Mouse (Mus musculus) C2C12 (cell line): ENCODE measurements around the gene Taf6.

ENCODE experiments used
- CEBPB ChIP-seq: IDR thresholded peaks from one replicate; pipeline ENCODE4 v1.6.1; 2011; ENCODE audit warnings: low read depth, mild to moderate bottlenecking, control low read depth, moderate library complexity
- CTCF ChIP-seq: IDR thresholded peaks from one replicate; pipeline ENCODE4 v1.5.1; 2011; ENCODE audit not compliant: control insufficient read depth, insufficient read depth, insufficient read length
- FOSL1 ChIP-seq: IDR thresholded peaks from one replicate; pipeline ENCODE4 v1.8.0; 2011; ENCODE audit warnings: mild to moderate bottlenecking, low read length; ENCODE audit not compliant: poor library complexity, insufficient read depth, severe bottlenecking
- MAX ChIP-seq: IDR thresholded peaks from one replicate; pipeline ENCODE4 v1.6.1; 2011; ENCODE audit warnings: mild to moderate bottlenecking, control low read depth
- MYOD1 ChIP-seq: IDR thresholded peaks from one replicate; pipeline ENCODE4 v1.6.1; 2011; ENCODE audit warnings: low read depth; ENCODE audit not compliant: control insufficient read depth, insufficient read length
- MYOG ChIP-seq: IDR thresholded peaks from one replicate; pipeline ENCODE4 v1.6.1; 2011; ENCODE audit not compliant: control insufficient read depth, insufficient read length; ENCODE audit errors: extremely low read depth
- USF1 ChIP-seq: IDR thresholded peaks from one replicate; pipeline ENCODE4 v1.6.1; 2011; ENCODE audit warnings: low read depth, mild to moderate bottlenecking, control low read depth, moderate library complexity

GRCm38 (mm10) chr5:138199576-138199975, 12.3 kb upstream of the Taf6 start:
- TF ChIP-seq CTCF (no peak), MAX (no peak), CEBPB (no peak), FOSL1 (no peak), USF1 (no peak), MYOD1 (no peak), MYOG (no peak)
